ENCODE assay signal across 19 mouse cellular contexts in the genomic region with DNA sequence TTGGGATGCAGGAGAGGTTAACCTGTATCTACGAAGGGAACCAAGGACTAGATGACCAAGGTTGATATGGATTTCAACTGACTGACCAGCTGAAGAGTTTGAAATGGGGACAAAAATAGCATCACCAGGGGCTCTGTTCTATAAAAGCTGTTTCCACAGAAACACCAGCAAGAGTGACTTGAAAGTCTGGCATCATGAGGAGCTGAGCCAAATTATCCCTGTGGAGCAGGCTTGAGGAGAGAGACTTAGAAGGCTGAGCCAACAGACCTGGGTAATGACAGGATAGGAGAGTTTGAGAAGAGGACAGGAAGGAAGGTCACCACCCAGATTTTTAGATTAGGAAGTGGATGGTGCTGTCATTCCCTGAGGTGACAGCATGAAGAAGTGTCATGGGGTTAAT.
"Had no signal": no experiment of that assay in that cellular context is flagged by ENCODE, and none has a peak within 500 bp of the region (broad histone marks: within the 10 kb centered on the region; RNA-seq: fewer than 3 reads in every experiment).

No protein-coding gene starts in this region.

- H3K27me3 ChIP-seq: midbrain, embryonic 12.5 days; neural tube, embryonic 13.5 days; neural tube, embryonic 15.5 days had no signal

- H3K9me3 ChIP-seq: midbrain, embryonic 10.5 days; midbrain, embryonic 12.5 days; neural tube, embryonic 13.5 days; neural tube, embryonic 15.5 days had no signal

- H3K36me3 ChIP-seq: midbrain, embryonic 10.5 days; midbrain, embryonic 12.5 days; neural tube, embryonic 13.5 days; neural tube, embryonic 15.5 days had no signal

- DNase-seq: lung, adult 18-20 months; lung, embryonic 14.5 days; lung, postnatal 10 days; lung, postnatal 4 days; midbrain, embryonic 14.5 days; retina, postnatal 1 day; right cerebral cortex, adult 18-20 months; right cerebral cortex, postnatal 14 days; right cerebral cortex, postnatal 4 days; spleen, adult 18-20 months; thymus, adult 18-20 months; thymus, postnatal 14 days; thymus, postnatal 36 days had no signal

- ATAC-seq: midbrain, embryonic 16.5 days had no signal

- H3K9ac ChIP-seq: lung, embryonic 14.5 days; midbrain, embryonic 12.5 days; neural tube, embryonic 13.5 days; neural tube, embryonic 15.5 days had no signal

- H3K4me2 ChIP-seq: lung, embryonic 14.5 days; midbrain, embryonic 12.5 days; neural tube, embryonic 13.5 days; neural tube, embryonic 15.5 days had no signal

- H3K4me1 ChIP-seq: midbrain, embryonic 10.5 days; midbrain, embryonic 12.5 days; neural tube, embryonic 13.5 days; neural tube, embryonic 15.5 days had no signal

- H3K27ac ChIP-seq: midbrain, embryonic 10.5 days; midbrain, embryonic 12.5 days; neural tube, embryonic 13.5 days; neural tube, embryonic 15.5 days had no signal

- H3K4me3 ChIP-seq: midbrain, embryonic 10.5 days; midbrain, embryonic 12.5 days; myocyte; neural tube, embryonic 13.5 days; neural tube, embryonic 15.5 days had no signal
